Mouse (Mus musculus): Measurements from ENCODE around the gene Kndc1.

DNA sequence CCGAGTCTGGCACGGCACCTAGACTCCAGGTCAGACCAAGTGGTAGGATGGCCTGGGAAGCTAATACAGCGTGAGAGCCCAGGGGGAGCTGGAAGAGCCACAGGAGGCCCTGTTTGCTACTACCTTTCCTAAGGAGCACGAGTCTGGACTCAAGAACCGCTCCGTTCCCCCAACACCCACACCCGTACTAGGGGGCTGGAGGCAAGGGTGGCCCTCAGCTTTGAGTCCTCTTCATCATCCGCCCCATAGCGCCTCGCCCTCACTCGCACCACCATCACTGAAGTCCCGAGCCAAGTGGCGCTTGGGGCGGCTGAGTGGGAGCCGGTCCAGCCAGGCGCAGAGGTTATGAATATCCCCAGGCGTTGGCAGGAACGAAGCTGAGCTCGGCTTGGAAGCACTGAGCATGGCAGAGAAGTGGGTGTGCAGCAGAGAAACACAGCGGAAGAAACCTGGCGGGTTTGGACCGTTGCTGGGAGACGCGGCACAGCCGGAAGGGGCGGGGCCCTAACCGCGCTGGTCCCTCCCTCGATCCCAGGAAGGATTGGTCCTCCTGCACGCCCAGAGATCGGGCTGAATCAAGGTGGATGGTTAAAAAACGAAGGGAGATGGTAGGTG, 83.9 kb downstream of the Kndc1 start, which contains the start of gene 6430531B16Rik:
- TF ChIP-seq POLR2A (IDR thresholded peaks at IDR 0.05; ENCODE audit: borderline replicate concordance, low read depth, low read length): no peak
- TF ChIP-seq CTCF (IDR thresholded peaks at IDR 0.05; ENCODE audit: low read depth, low read length): no peak

All from bone marrow macrophage, adult 2 months (primary cell).